Mouse (Mus musculus): ENCODE results near the gene Srsf12. TPM values are rescaled to one million over a fixed set of nuclear protein-coding genes. Genes with fewer than 3 reads are reported as not detected.

Gene Srsf12
- polyA plus RNA-seq, 1 experiment from 2014 or later: 7.9 TPM

- Histone ChIP-seq H3K4me3 (ENCODE audit: low read depth, low read length) (no peak overlapping the region), H3K9ac (ENCODE audit: low read length) (no peak overlapping the region), H3K27ac (ENCODE audit: low read depth, low read length) (no peak overlapping the region), H3K4me1 (replicated peaks; ENCODE audit: control insufficient read depth, insufficient read depth, low read length) (no peaks in the 10 kb centered on the region), H3K36me3 (ENCODE audit: control insufficient read depth, insufficient read depth, low read length) (no peaks in the 10 kb centered on the region), H3K4me2 (ENCODE audit: low read depth, low read length, severe bottlenecking) (no peak overlapping the region), H3K9me3 (ENCODE audit: control insufficient read depth, low read length) (no peaks in the 10 kb centered on the region), H3K27me3 (ENCODE audit: control insufficient read depth, insufficient read depth, low read length) (no peaks in the 10 kb centered on the region)
- ATAC-seq (replicated peaks; ENCODE audit: low FRiP score): no peak
- no peak for DNase-seq (ENCODE audit: low spot score)
These were observed 51.5 kb downstream of the Srsf12 start for GRCm38 (mm10) chr4:33260311-33260710.

GRCm38 (mm10) chr4:33261311-33261753, 52.5 kb downstream of the Srsf12 start:
- ATAC-seq (replicated peaks; ENCODE audit: low FRiP score): no peak
- Histone ChIP-seq H3K9ac (ENCODE audit: low read length) (no peak overlapping the region), H3K27me3 (ENCODE audit: control insufficient read depth, insufficient read depth, low read length) (no peaks in the 10 kb centered on the region), H3K9me3 (ENCODE audit: control insufficient read depth, low read length) (no peaks in the 10 kb centered on the region), H3K4me1 (replicated peaks; ENCODE audit: control insufficient read depth, insufficient read depth, low read length) (no peaks in the 10 kb centered on the region), H3K36me3 (ENCODE audit: control insufficient read depth, insufficient read depth, low read length) (no peaks in the 10 kb centered on the region), H3K4me2 (ENCODE audit: low read depth, low read length, severe bottlenecking) (no peak overlapping the region), H3K4me3 (ENCODE audit: low read depth, low read length) (no peak overlapping the region), H3K27ac (ENCODE audit: low read depth, low read length) (no peak overlapping the region)
- WGBS: 80% methylated on average over 7 of the region's 7 CpGs
- DNase-seq (ENCODE audit: low spot score): no peak

- no peaks in the 10 kb centered on the region for H3K27me3 ChIP-seq (ENCODE audit: control insufficient read depth, insufficient read depth, low read length)
- no peak overlapping the region for H3K4me3 ChIP-seq (ENCODE audit: low read depth, low read length)
- no peaks in the 10 kb centered on the region for H3K4me1 ChIP-seq (replicated peaks; ENCODE audit: control insufficient read depth, insufficient read depth, low read length)
- H3K9me3 ChIP-seq (ENCODE audit: control insufficient read depth, low read length): no peaks in the 10 kb centered on the region
- ATAC-seq (replicated peaks; ENCODE audit: low FRiP score): no peak
- no peak overlapping the region for H3K4me2 ChIP-seq (ENCODE audit: low read depth, low read length, severe bottlenecking)
- H3K27ac ChIP-seq (ENCODE audit: low read depth, low read length): no peak overlapping the region
- H3K9ac ChIP-seq (ENCODE audit: low read length): no peak overlapping the region
- WGBS: 87% methylated on average over 1 of the region's 1 CpGs
- DNase-seq (ENCODE audit: low spot score): no peak
- no peaks in the 10 kb centered on the region for H3K36me3 ChIP-seq (ENCODE audit: control insufficient read depth, insufficient read depth, low read length)
These were observed 54.1 kb downstream of the Srsf12 start for GRCm38 (mm10) chr4:33262897-33263296.

- H3K27me3 ChIP-seq (ENCODE audit: control insufficient read depth, insufficient read depth, low read length): no peaks in the 10 kb centered on the region
- WGBS: 87% methylated on average over 11 of the region's 11 CpGs
- no peak overlapping the region for H3K4me3 ChIP-seq (ENCODE audit: low read depth, low read length)
- H3K27ac ChIP-seq (ENCODE audit: low read depth, low read length): no peak overlapping the region
- ATAC-seq (replicated peaks; ENCODE audit: low FRiP score) (no peak), DNase-seq (ENCODE audit: low spot score) (no peak)
- H3K4me1 ChIP-seq (replicated peaks; ENCODE audit: control insufficient read depth, insufficient read depth, low read length): no peaks in the 10 kb centered on the region
- H3K9me3 ChIP-seq (ENCODE audit: control insufficient read depth, low read length): no peaks in the 10 kb centered on the region
- no peaks in the 10 kb centered on the region for H3K36me3 ChIP-seq (ENCODE audit: control insufficient read depth, insufficient read depth, low read length)
- no peak overlapping the region for H3K4me2 ChIP-seq (ENCODE audit: low read depth, low read length, severe bottlenecking)
- H3K9ac ChIP-seq (ENCODE audit: low read length): no peak overlapping the region
These were observed 56.4 kb downstream of the Srsf12 start for GRCm38 (mm10) chr4:33264979-33265726.

GRCm38 (mm10) chr4:33270386-33271314, 61.9 kb downstream of the Srsf12 start:
- H3K4me3 ChIP-seq (ENCODE audit: low read depth, low read length): no peak overlapping the region
- H3K9ac ChIP-seq (ENCODE audit: low read length): no peak overlapping the region
- no peaks in the 10 kb centered on the region for H3K9me3 ChIP-seq (ENCODE audit: control insufficient read depth, low read length)
- no peak overlapping the region for H3K27ac ChIP-seq (ENCODE audit: low read depth, low read length)
- no peaks in the 10 kb centered on the region for H3K36me3 ChIP-seq (ENCODE audit: control insufficient read depth, insufficient read depth, low read length)
- no peak for ATAC-seq (replicated peaks; ENCODE audit: low FRiP score)
- 82% methylated on average over 11 of the region's 11 CpGs for WGBS
- no peaks in the 10 kb centered on the region for H3K27me3 ChIP-seq (ENCODE audit: control insufficient read depth, insufficient read depth, low read length)
- H3K4me2 ChIP-seq (ENCODE audit: low read depth, low read length, severe bottlenecking): no peak overlapping the region
- no peaks in the 10 kb centered on the region for H3K4me1 ChIP-seq (replicated peaks; ENCODE audit: control insufficient read depth, insufficient read depth, low read length)
- no peak for DNase-seq (ENCODE audit: low spot score)

GRCm38 (mm10) chr4:33273437-33273836, 64.6 kb downstream of the Srsf12 start:
- DNase-seq (ENCODE audit: low spot score): no peak
- no peak for ATAC-seq (replicated peaks; ENCODE audit: low FRiP score)
- Histone ChIP-seq H3K4me1 (replicated peaks; ENCODE audit: control insufficient read depth, insufficient read depth, low read length) (no peaks in the 10 kb centered on the region), H3K27ac (ENCODE audit: low read depth, low read length) (no peak overlapping the region), H3K9ac (ENCODE audit: low read length) (no peak overlapping the region), H3K4me2 (ENCODE audit: low read depth, low read length, severe bottlenecking) (no peak overlapping the region), H3K4me3 (ENCODE audit: low read depth, low read length) (no peak overlapping the region), H3K27me3 (ENCODE audit: control insufficient read depth, insufficient read depth, low read length) (no peaks in the 10 kb centered on the region), H3K9me3 (ENCODE audit: control insufficient read depth, low read length) (no peaks in the 10 kb centered on the region), H3K36me3 (ENCODE audit: control insufficient read depth, insufficient read depth, low read length) (no peaks in the 10 kb centered on the region)
- 87% methylated on average over 3 of the region's 3 CpGs for WGBS

GRCm38 (mm10) chr4:33281891-33282685, 73.3 kb downstream of the Srsf12 start:
- H3K4me1 ChIP-seq (replicated peaks; ENCODE audit: control insufficient read depth, insufficient read depth, low read length): no peaks in the 10 kb centered on the region
- no peak overlapping the region for H3K4me3 ChIP-seq (ENCODE audit: low read depth, low read length)
- H3K36me3 ChIP-seq (ENCODE audit: control insufficient read depth, insufficient read depth, low read length): no peaks in the 10 kb centered on the region
- no peak overlapping the region for H3K4me2 ChIP-seq (ENCODE audit: low read depth, low read length, severe bottlenecking)
- ATAC-seq (replicated peaks; ENCODE audit: low FRiP score) (no peak), DNase-seq (ENCODE audit: low spot score) (no peak)
- H3K9ac ChIP-seq (ENCODE audit: low read length): no peak overlapping the region
- H3K27ac ChIP-seq (ENCODE audit: low read depth, low read length): no peak overlapping the region
- no peaks in the 10 kb centered on the region for H3K9me3 ChIP-seq (ENCODE audit: control insufficient read depth, low read length)
- H3K27me3 ChIP-seq (ENCODE audit: control insufficient read depth, insufficient read depth, low read length): no peaks in the 10 kb centered on the region
- WGBS: 86% methylated on average over 3 of the region's 3 CpGs

All from forebrain, embryonic 11.5 days (tissue).